Mouse (Mus musculus) liver, embryonic 11.5 days (tissue): ENCODE data around the gene Capns2. TPM values are rescaled to one million over a fixed set of nuclear protein-coding genes. Genes with fewer than 3 reads are reported as not detected.
"Not testable (repeated sequence)": the region's sequence is repeated elsewhere in the genome, so short reads cannot be mapped to it uniquely, and the experiment has no call there.

Source experiments
- ATAC-seq: fragments of 200-750 bp; cut with Nextera tagmentation; replicated peaks from 2 replicates; pipeline ENCODE4 v1.8.0; 2017; ENCODE audit warnings: moderate number of reproducible peaks, mild to moderate bottlenecking, moderate TSS enrichment, moderate library complexity; ENCODE audit not compliant: low FRiP score
- DNase-seq: peaks from one replicate; pipeline ENCODE4 v3.0.0-alpha.2; 2017; ENCODE audit warnings: low spot score
- H3K27ac ChIP-seq: fragments of 300-500 bp; sonication (generic); 2 replicates; pipeline ENCODE4 v1.5.1; 2014; ENCODE audit warnings: mild to moderate bottlenecking, low read depth, low read length, control low read depth
- H3K27me3 ChIP-seq: fragments of 300-500 bp; sonication (generic); replicated peaks from 2 replicates; pipeline ENCODE4 v1.6.1; 2014; ENCODE audit warnings: low read length, mixed read lengths; ENCODE audit not compliant: control insufficient read depth, insufficient read depth
- H3K36me3 ChIP-seq: fragments of 300-500 bp; sonication (generic); 2 replicates; pipeline ENCODE4 v1.6.1; 2014; ENCODE audit warnings: mild to moderate bottlenecking, low read length, moderate library complexity, mixed read lengths; ENCODE audit not compliant: control insufficient read depth, insufficient read depth
- H3K4me1 ChIP-seq: fragments of 300-500 bp; sonication (generic); replicated peaks from 2 replicates; pipeline ENCODE4 v1.6.1; 2014; ENCODE audit warnings: low read length, mixed read lengths; ENCODE audit not compliant: control insufficient read depth, insufficient read depth
- H3K4me2 ChIP-seq: fragments of 300-500 bp; sonication (generic); 2 replicates; pipeline ENCODE4 v1.6.1; 2014; ENCODE audit warnings: mild to moderate bottlenecking, control low read depth, moderate library complexity
- H3K4me3 ChIP-seq: fragments of 300-500 bp; sonication (generic); 2 replicates; pipeline ENCODE4 v1.5.1; 2014; ENCODE audit warnings: low read depth, low read length, control low read depth
- H3K9ac ChIP-seq: fragments of 300-500 bp; sonication (generic); 2 replicates; pipeline ENCODE4 v1.6.1; 2014; ENCODE audit warnings: low read depth, low read length, control low read depth
- H3K9me3 ChIP-seq: fragments of 300-500 bp; sonication (generic); 2 replicates; pipeline ENCODE4 v1.6.1; 2016; ENCODE audit warnings: low read length, inconsistent platforms, mixed read lengths; ENCODE audit not compliant: control insufficient read depth
- WGBS: fragments of 180-500 bp; shearing (Covaris S2); extraction: QIAGEN DNeasy Blood & Tissue Kit; methylation state at CpG from one replicate; pipeline ENCODE4 v1.1.7; 2014; 5-methylcytosine and 5-hydroxymethylcytosine counted together
- polyA plus RNA-seq: library from polyadenylated mRNA; unstranded; fragments of >200 nt; fragmentation: Nextera tagmentation; extraction: Ambion mirVana; gene quantifications from 2 replicates; pipeline ENCODE4 v1.2.1, GENCODE M21; 2014

The Capns2 gene
- polyA plus RNA-seq, 1 experiment from 2014 or later: 0.16 TPM

DNA sequence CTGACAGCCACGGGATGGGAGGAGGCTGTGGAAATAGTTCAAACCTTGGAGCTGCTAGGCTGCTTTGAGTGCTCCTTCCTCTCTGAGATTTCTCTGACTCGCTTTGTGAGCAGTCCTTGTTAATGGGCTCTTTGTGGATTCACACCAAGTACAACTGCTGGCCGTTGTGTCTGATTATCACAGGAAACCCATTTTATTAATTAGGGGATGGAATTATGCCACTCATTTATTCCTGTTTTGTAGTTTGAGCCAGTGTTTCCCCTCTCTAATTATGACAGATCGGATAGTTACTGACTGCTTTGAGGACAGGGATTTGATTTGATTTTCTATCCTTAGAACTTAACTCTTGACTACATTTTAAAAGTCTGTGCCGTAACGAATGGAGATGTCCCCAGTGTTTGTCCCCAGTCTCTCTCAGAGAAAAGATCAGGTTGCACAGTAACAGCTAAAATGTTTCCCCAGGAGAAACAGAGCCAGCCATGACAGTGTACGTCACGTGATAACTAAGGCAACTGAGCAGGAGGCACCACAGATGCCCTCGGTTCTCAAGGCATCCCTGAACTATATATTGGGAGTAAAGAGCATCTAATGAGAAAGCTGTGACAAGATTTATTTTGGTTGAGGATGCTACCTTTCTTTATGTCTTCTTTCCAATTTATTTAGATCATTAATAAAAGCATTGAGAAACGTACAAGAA is 29.0 kb upstream of the Capns2 start:
- no peak for ATAC-seq
- WGBS: 75% methylated on average over 10 of the region's 10 CpGs
- no peak overlapping the region for H3K27ac ChIP-seq

DNA sequence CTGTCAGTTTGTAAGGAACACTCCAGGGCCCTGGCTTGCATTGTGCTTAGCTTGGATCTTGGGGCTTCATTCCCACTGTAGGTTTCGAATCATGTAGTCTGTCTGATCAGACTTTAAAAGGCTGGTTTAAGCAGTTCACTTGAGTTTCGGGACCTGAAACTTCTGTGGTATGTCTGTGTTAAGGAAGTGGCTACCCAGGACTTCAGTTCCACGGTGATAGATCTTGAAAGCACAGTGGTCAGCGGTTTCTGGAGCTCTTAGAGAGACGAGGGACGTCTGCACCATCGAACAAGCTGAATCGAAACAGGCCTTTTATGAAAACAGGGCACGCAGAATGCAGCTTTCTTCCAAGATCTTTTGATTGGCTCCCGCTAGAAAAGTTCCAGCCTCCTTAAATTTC is 25.4 kb upstream of the Capns2 start:
- no peak for DNase-seq
- Histone ChIP-seq H3K4me3 (no peak overlapping the region), H3K4me1 (no peaks in the 10 kb centered on the region), H3K4me2 (no peak overlapping the region), H3K27me3 (no peaks in the 10 kb centered on the region), H3K9ac (no peak overlapping the region), H3K36me3 (no peaks in the 10 kb centered on the region), H3K27ac (no peak overlapping the region), H3K9me3 (no peaks in the 10 kb centered on the region)
- WGBS: 82% methylated on average over 10 of the region's 10 CpGs
- ATAC-seq: no peak

More for the DNA sequence above, 29.0 kb upstream of the Capns2 start:
- H3K4me1 ChIP-seq: no peaks in the 10 kb centered on the region
- DNase-seq: no peak
- no peak overlapping the region for H3K4me3 ChIP-seq
- no peaks in the 10 kb centered on the region for H3K36me3 ChIP-seq
- no peaks in the 10 kb centered on the region for H3K9me3 ChIP-seq
- no peaks in the 10 kb centered on the region for H3K27me3 ChIP-seq
- H3K9ac ChIP-seq: no peak overlapping the region
- H3K4me2 ChIP-seq: no peak overlapping the region

DNA sequence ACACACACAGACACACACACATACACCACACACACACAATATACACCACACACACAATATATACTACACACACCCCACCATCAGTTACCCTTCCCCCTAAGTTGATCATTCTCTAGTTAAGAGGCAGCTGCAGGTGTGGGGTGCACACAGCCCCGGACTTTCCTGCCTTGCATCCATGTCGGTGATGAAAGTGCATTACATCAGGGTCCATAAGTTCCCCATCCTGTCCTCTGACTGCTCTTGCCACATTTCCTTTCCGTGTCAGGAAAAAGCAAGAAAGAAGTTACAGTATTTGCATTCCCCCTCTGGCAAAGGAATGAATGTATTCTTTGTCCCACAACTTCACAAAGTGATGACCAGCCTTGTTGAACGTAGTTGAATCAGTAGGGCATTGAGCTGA is 20.0 kb upstream of the Capns2 start:
- DNase-seq (no peak), ATAC-seq (no peak)
- Histone ChIP-seq H3K4me1 (no peaks in the 10 kb centered on the region), H3K4me2 (no peak overlapping the region), H3K27ac (no peak overlapping the region), H3K4me3 (no peak overlapping the region), H3K36me3 (no peaks in the 10 kb centered on the region), H3K9me3 (no peaks in the 10 kb centered on the region), H3K27me3 (no peaks in the 10 kb centered on the region), H3K9ac (no peak overlapping the region)
- WGBS: 65% methylated on average over 4 of the region's 4 CpGs

DNA sequence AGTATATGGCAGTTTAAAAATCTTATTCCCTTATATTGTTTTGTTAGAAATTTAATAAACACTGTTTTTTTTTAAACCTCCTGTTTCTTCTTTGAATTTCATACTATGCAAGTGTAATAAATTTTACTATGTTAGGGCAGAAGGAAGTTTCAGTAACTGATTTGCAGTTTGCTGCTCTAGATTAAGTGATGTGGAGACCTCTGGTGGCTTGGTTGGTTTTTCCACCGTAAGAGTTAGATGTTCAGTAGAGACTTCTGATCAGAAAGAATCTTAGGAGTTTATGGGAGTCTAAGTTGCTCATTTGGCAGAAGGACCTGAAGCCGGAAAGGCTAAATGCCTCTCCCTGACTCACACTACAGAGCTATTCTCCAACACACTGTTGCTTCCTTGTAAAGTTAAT is 17.4 kb upstream of the Capns2 start:
- Histone ChIP-seq H3K27me3 (no peaks in the 10 kb centered on the region), H3K9me3 (no peaks in the 10 kb centered on the region), H3K4me2 (no peak overlapping the region), H3K27ac (no peak overlapping the region), H3K9ac (no peak overlapping the region), H3K36me3 (no peaks in the 10 kb centered on the region), H3K4me3 (no peak overlapping the region), H3K4me1 (no peaks in the 10 kb centered on the region)
- 79% methylated on average over 2 of the region's 2 CpGs for WGBS
- no peak for DNase-seq
- ATAC-seq: no peak

DNA sequence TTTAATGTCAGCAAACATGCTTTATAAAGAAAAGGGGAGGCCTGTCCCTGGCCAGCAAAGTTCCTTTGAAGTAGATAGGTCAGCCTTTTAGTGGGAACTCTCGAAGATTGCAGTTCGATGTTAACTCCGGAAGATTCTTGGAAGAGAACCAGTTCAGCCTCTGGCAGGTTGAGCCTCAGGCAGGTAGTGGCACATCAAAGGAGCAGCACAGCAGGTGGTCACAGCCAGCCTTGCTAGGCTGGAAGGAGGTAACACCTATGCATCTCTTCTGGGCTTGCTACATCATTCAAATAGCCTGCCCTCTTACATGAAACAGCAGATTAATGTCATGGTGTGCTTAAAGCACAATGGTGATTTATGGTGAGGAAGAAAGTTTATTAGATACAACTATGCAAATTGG is 9.0 kb upstream of the Capns2 start:
- not testable (repeated sequence) for H3K4me3 ChIP-seq, H3K4me2 ChIP-seq, ATAC-seq, H3K4me1 ChIP-seq, H3K9me3 ChIP-seq, H3K9ac ChIP-seq, H3K36me3 ChIP-seq, H3K27me3 ChIP-seq, H3K27ac ChIP-seq, DNase-seq
- WGBS: 66% methylated on average over 3 of the region's 3 CpGs

DNA sequence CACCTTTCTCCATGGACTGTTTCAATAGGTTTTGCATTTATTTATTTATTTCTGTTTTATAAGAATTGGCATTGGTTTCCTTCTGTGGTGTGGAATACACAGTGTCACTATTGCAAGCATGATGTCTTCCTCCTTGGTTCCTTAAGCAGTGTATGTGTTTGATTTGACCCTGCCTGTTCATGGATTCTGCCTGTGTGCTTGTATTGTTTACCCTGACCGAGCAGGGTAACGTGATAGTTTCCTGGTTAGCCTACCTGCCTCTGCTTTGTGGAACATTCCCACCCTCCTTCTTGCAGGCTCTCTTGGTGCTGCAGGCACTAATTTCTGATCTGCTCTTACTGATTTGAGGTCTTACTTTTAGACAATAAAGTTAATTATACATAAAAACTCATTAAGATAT is 7.3 kb upstream of the Capns2 start:
- Histone ChIP-seq H3K4me2 (no peak overlapping the region), H3K9me3 (no peaks in the 10 kb centered on the region), H3K4me3 (no peak overlapping the region), H3K27ac (no peak overlapping the region), H3K4me1 (no peaks in the 10 kb centered on the region), H3K36me3 (no peaks in the 10 kb centered on the region), H3K27me3 (no peaks in the 10 kb centered on the region), H3K9ac (no peak overlapping the region)
- WGBS: 77% methylated on average over 2 of the region's 2 CpGs
- no peak for ATAC-seq
- no peak for DNase-seq

DNA sequence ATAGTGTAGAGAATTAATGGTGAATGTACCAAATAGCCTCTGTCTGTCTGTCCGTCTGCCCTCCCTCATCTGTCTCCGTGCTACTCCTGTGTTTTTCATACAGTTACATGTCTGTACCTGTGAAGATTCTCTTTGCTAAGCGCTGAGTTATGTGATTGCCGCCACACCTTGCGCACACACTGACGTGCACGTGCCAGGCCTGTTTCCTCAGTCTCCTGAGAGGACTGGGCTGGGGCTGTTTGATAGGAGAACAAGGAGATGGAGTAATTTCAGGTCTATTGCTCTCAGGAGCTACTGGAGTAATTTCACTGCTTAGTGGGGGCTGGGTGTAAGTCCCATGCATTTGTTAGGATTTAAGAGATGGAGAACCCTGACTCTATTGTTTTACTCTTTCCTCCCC is 6.2 kb upstream of the Capns2 start:
- Histone ChIP-seq H3K27me3 (no peaks in the 10 kb centered on the region), H3K4me2 (no peak overlapping the region), H3K4me1 (no peaks in the 10 kb centered on the region), H3K9ac (no peak overlapping the region), H3K4me3 (no peak overlapping the region), H3K36me3 (no peaks in the 10 kb centered on the region), H3K9me3 (no peaks in the 10 kb centered on the region), H3K27ac (no peak overlapping the region)
- 90% methylated on average over 7 of the region's 7 CpGs for WGBS
- DNase-seq (no peak), ATAC-seq (no peak)

DNA sequence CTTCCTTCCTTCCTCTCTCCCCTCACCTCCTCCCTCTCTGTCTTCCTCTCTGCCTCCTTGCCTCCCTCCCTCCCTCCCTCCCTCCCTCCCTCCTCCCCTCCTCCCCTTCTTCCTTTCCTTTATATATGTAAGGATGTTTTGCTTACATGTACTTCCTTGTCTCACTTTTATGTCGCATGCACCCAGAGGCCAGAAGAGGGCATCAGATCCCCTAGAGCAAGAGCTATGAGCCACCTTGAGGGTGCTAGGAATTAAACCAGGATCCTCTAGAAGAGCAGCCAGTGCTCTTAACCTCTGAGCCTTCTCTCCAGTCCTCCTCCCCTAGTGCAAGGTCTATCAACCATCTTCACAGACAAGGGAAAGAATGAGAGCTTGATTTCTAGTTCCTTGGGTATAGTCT is 5.2 kb upstream of the Capns2 start:
- 52% methylated on average over 1 of the region's 1 CpGs for whole genome bisulfite sequencing
- no peaks in the 10 kb centered on the region for H3K9me3 ChIP-seq

DNA sequence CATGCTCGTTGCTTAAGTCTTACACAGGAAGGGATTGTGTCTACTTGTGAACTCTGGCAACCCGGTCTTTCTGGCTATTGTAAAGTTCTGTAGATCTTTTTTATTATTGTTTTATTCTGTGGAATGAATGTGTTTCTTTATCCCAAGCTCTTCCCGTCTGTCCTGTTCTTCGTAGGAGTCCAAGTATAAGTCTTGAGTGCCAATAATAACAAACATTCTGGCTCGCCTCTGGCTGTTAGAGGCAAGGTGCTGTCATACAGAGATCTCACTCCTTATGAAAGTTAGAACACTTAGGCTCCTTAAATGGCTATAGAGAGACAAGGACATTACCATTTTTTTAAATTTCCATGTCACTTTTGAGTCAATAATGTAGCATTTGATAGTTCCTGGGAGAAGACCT is 4.6 kb upstream of the Capns2 start:
- no peak overlapping the region for H3K27ac ChIP-seq
- H3K4me1 ChIP-seq: no peaks in the 10 kb centered on the region
- no peaks in the 10 kb centered on the region for H3K27me3 ChIP-seq
- ATAC-seq (no peak), DNase-seq (no peak)
- no peak overlapping the region for H3K4me2 ChIP-seq
- no peak overlapping the region for H3K9ac ChIP-seq
- H3K9me3 ChIP-seq: no peaks in the 10 kb centered on the region
- 79% methylated on average over 5 of the region's 5 CpGs for WGBS
- no peaks in the 10 kb centered on the region for H3K36me3 ChIP-seq
- H3K4me3 ChIP-seq: no peak overlapping the region

More for the DNA sequence above, 5.2 kb upstream of the Capns2 start:
- Histone ChIP-seq H3K36me3 (no peaks in the 10 kb centered on the region), H3K27me3 (no peaks in the 10 kb centered on the region), H3K4me2 (no peak overlapping the region), H3K4me3 (no peak overlapping the region), H3K27ac (no peak overlapping the region), H3K4me1 (no peaks in the 10 kb centered on the region), H3K9ac (no peak overlapping the region)
- DNase-seq: no peak
- ATAC-seq: no peak
